Comparison of ENCODE assay signal across 8 mouse cellular contexts in genomic region chr10:79801837-79802236, GRCm38 (mm10). TPM values are rescaled to one million over a fixed set of nuclear protein-coding genes. Genes with fewer than 3 reads are reported as not detected.
DNase-seq lines count a peak whose midpoint lies in the region; ATAC-seq and TF ChIP-seq lines count a peak whose summit lies in the region.

No protein-coding gene starts in this region.

- H3K4me1 ChIP-seq in heart, embryonic 11.5 days (ENCODE audit: control insufficient read depth, insufficient read depth, low read length), result peaks cover 44% of the 10 kb centered on the region
- peaks cover 28% of the 10 kb centered on the region for H3K4me1 ChIP-seq in forebrain, embryonic 11.5 days (replicated peaks; ENCODE audit: control insufficient read depth, insufficient read depth, low read length)
- peaks cover 82% of the 10 kb centered on the region for H3K4me1 ChIP-seq in kidney, embryonic 16.5 days (ENCODE audit: insufficient read depth, low read length)
- H3K4me1 ChIP-seq in midbrain, postnatal 0 days (ENCODE audit: insufficient read depth, low read length), result peaks cover 24% of the 10 kb centered on the region

- peak overlapping the region; percentile 22 for H3K4me2 ChIP-seq in heart, embryonic 11.5 days
- H3K4me2 ChIP-seq in forebrain, embryonic 11.5 days (ENCODE audit: low read depth, low read length, severe bottlenecking), result no peak overlapping the region; the same call in 1 of the 2 replicates
- no peak overlapping the region for H3K4me2 ChIP-seq in kidney, embryonic 16.5 days (replicated peaks; ENCODE audit: low read depth, low read length)
- no peak overlapping the region for H3K4me2 ChIP-seq in midbrain, postnatal 0 days (ENCODE audit: low read depth, low read length, poor library complexity, severe bottlenecking)

- no peak for DNase-seq in heart, postnatal 25 days (ENCODE audit: low spot score)
- DNase-seq in forebrain, embryonic 11.5 days (ENCODE audit: low spot score), result no peak
- no peak for DNase-seq in midbrain, postnatal 0 days (ENCODE audit: low spot score)
- DNase-seq in thymus, postnatal 10 days (ENCODE audit: low spot score in 2 of 2), result no peak
- DNase-seq in right cerebral cortex, postnatal 14 days, result no peak
- DNase-seq in urinary bladder, postnatal 4 days (ENCODE audit: low spot score in 2 of 2), result no peak

- intact Hi-C loops in heart, postnatal 25 days (cut with DNase I), result no loop called here

- 28% methylated on average over 3 of the region's 3 CpGs for WGBS in heart, embryonic 11.5 days (ENCODE audit: insufficient replicate concordance)
- 26% methylated on average over 3 of the region's 3 CpGs for WGBS in forebrain, embryonic 11.5 days
- 25% methylated on average over 3 of the region's 3 CpGs for WGBS in kidney, embryonic 16.5 days
- WGBS in midbrain, postnatal 0 days, result 27% methylated on average over 3 of the region's 3 CpGs

- 0 out of 2 replicates have a peak overlapping the region, but pooled peaks have one; percentile 12 for H3K9ac ChIP-seq in heart, embryonic 11.5 days (ENCODE audit: low read depth, low read length)
- peak overlapping the region; percentile 21; the same call in 1 of the 2 replicates for H3K9ac ChIP-seq in forebrain, embryonic 11.5 days (ENCODE audit: low read length)
- peak overlapping the region; percentile 29; the same call in 1 of the 2 replicates for H3K9ac ChIP-seq in kidney, embryonic 16.5 days (replicated peaks; ENCODE audit: low read length)
- H3K9ac ChIP-seq in midbrain, postnatal 0 days (replicated peaks; ENCODE audit: low read length, poor library complexity, severe bottlenecking), result 0 out of 2 replicates have a peak overlapping the region, but pooled peaks have one; percentile 13

- H3K4me3 ChIP-seq in heart, embryonic 11.5 days (ENCODE audit: low read depth, low read length), result no peak overlapping the region
- H3K4me3 ChIP-seq in forebrain, embryonic 11.5 days (ENCODE audit: low read depth, low read length), result no peak overlapping the region
- H3K4me3 ChIP-seq in kidney, embryonic 16.5 days (ENCODE audit: low read length), result no peak overlapping the region
- H3K4me3 ChIP-seq in midbrain, postnatal 0 days (ENCODE audit: low read depth, low read length), result no peak overlapping the region

- no peaks in the 10 kb centered on the region for H3K27me3 ChIP-seq in heart, embryonic 11.5 days (ENCODE audit: control insufficient read depth, insufficient read depth, low read length)
- no peaks in the 10 kb centered on the region for H3K27me3 ChIP-seq in forebrain, embryonic 11.5 days (ENCODE audit: control insufficient read depth, insufficient read depth, low read length)
- H3K27me3 ChIP-seq in kidney, embryonic 16.5 days (ENCODE audit: insufficient read depth, low read length), result no peaks in the 10 kb centered on the region
- no peaks in the 10 kb centered on the region for H3K27me3 ChIP-seq in midbrain, postnatal 0 days (ENCODE audit: insufficient read depth, low read length)

- no peak for TF ChIP-seq CTCF in midbrain, postnatal 0 days (IDR thresholded peaks at IDR 0.05)

- no peak for ATAC-seq in heart, embryonic 11.5 days (replicated peaks; ENCODE audit: insufficient number of reproducible peaks, low FRiP score, low TSS enrichment)
- no peak for ATAC-seq in forebrain, embryonic 11.5 days (replicated peaks; ENCODE audit: low FRiP score)
- peak; percentile 9; the same call in 1 of the 2 replicates for ATAC-seq in kidney, embryonic 16.5 days (ENCODE audit: low FRiP score, low TSS enrichment)
- ATAC-seq in midbrain, postnatal 0 days (ENCODE audit: low FRiP score), result no peak

- H3K27ac ChIP-seq in heart, embryonic 11.5 days (ENCODE audit: low read depth, low read length), result peak overlapping the region; percentile 25
- peak overlapping the region; percentile 28 for H3K27ac ChIP-seq in forebrain, embryonic 11.5 days (ENCODE audit: low read depth, low read length)
- H3K27ac ChIP-seq in kidney, embryonic 16.5 days (ENCODE audit: low read length), result peak overlapping the region; percentile 80
- peak overlapping the region; percentile 75 for H3K27ac ChIP-seq in midbrain, postnatal 0 days (ENCODE audit: low read depth, low read length)

- H3K36me3 ChIP-seq in heart, embryonic 11.5 days (ENCODE audit: control insufficient read depth, insufficient read depth, low read length), result no peaks in the 10 kb centered on the region
- no peaks in the 10 kb centered on the region for H3K36me3 ChIP-seq in forebrain, embryonic 11.5 days (ENCODE audit: control insufficient read depth, insufficient read depth, low read length)
- H3K36me3 ChIP-seq in kidney, embryonic 16.5 days (ENCODE audit: insufficient read depth, low read length), result no peaks in the 10 kb centered on the region
- no peaks in the 10 kb centered on the region for H3K36me3 ChIP-seq in midbrain, postnatal 0 days (ENCODE audit: insufficient read depth, low read length)

- no peaks in the 10 kb centered on the region for H3K9me3 ChIP-seq in heart, embryonic 11.5 days (replicated peaks; ENCODE audit: control insufficient read depth, low read length)
- H3K9me3 ChIP-seq in forebrain, embryonic 11.5 days (ENCODE audit: control insufficient read depth, low read length), result no peaks in the 10 kb centered on the region
- no peaks in the 10 kb centered on the region for H3K9me3 ChIP-seq in kidney, embryonic 16.5 days (ENCODE audit: low read length)
- no peaks in the 10 kb centered on the region for H3K9me3 ChIP-seq in midbrain, postnatal 0 days (ENCODE audit: low read length)

RNA-seq across cellular contexts. Expression of gene Palm, which starts 8.5 kb away (rescaled TPM):
- polyA plus RNA-seq in heart, embryonic 11.5 days (2014; fragmentation: Nextera tagmentation; extraction: Ambion mirVana), result 66.6 and 70.1 TPM in 2 replicates
- 10 to 100 TPM; 70.3 to 77.3 TPM for total RNA-seq in heart, postnatal 25 days (2021)
- polyA plus RNA-seq in forebrain, embryonic 11.5 days (2014; fragmentation: Nextera tagmentation; extraction: Ambion mirVana), result 140 and 157 TPM in 2 replicates
- 190 and 194 TPM in 2 replicates for polyA plus RNA-seq in kidney, embryonic 16.5 days (2015; fragmentation: Nextera tagmentation; extraction: Ambion mirVana)
- total RNA-seq in midbrain, postnatal 0 days (2014; rRNA removed), result 161 and 165 TPM in 2 replicates
- polyA plus RNA-seq in midbrain, postnatal 0 days (2015; fragmentation: Nextera tagmentation; extraction: Ambion mirVana), result 302 and 308 TPM in 2 replicates

RNA-seq across cellular contexts. Expression of gene Prss57, which starts 11.1 kb away (rescaled TPM):
- polyA plus RNA-seq in heart, embryonic 11.5 days (2014; fragmentation: Nextera tagmentation; extraction: Ambion mirVana), result not detected in 2 replicates
- not detected for total RNA-seq in heart, postnatal 25 days (2021)
- polyA plus RNA-seq in forebrain, embryonic 11.5 days (2014; fragmentation: Nextera tagmentation; extraction: Ambion mirVana), result not detected in 2 replicates
- polyA plus RNA-seq in kidney, embryonic 16.5 days (2015; fragmentation: Nextera tagmentation; extraction: Ambion mirVana), result not detected in 2 replicates
- total RNA-seq in midbrain, postnatal 0 days (2014; rRNA removed), result 1.1 TPM in 1 of 2 replicates, not detected in the other
- polyA plus RNA-seq in midbrain, postnatal 0 days (2015; fragmentation: Nextera tagmentation; extraction: Ambion mirVana), result 0.09 and 0.25 TPM in 2 replicates

RNA-seq across cellular contexts. Expression of gene Misp, which starts 19.0 kb away (rescaled TPM):
- 0.63 and 0.89 TPM in 2 replicates for polyA plus RNA-seq in heart, embryonic 11.5 days (2014; fragmentation: Nextera tagmentation; extraction: Ambion mirVana)
- under 1 TPM; 0.59 to 0.70 TPM for total RNA-seq in heart, postnatal 25 days (2021)
- 0.39 and 0.99 TPM in 2 replicates for polyA plus RNA-seq in forebrain, embryonic 11.5 days (2014; fragmentation: Nextera tagmentation; extraction: Ambion mirVana)
- polyA plus RNA-seq in kidney, embryonic 16.5 days (2015; fragmentation: Nextera tagmentation; extraction: Ambion mirVana), result 18.2 and 18.5 TPM in 2 replicates
- 0.24 TPM in 1 of 2 replicates, not detected in the other for total RNA-seq in midbrain, postnatal 0 days (2014; rRNA removed)
- polyA plus RNA-seq in midbrain, postnatal 0 days (2015; fragmentation: Nextera tagmentation; extraction: Ambion mirVana), result 0.18 and 0.27 TPM in 2 replicates

RNA-seq across cellular contexts. Expression of gene Fstl3, which starts 24.8 kb away (rescaled TPM):
- polyA plus RNA-seq in heart, embryonic 11.5 days (2014; fragmentation: Nextera tagmentation; extraction: Ambion mirVana), result 11.4 TPM in 2 replicates
- total RNA-seq in heart, postnatal 25 days (2021), result 1 to 10 TPM; 2.9 to 4.2 TPM
- 0.41 and 1.0 TPM in 2 replicates for polyA plus RNA-seq in forebrain, embryonic 11.5 days (2014; fragmentation: Nextera tagmentation; extraction: Ambion mirVana)
- 23.9 and 26.4 TPM in 2 replicates for polyA plus RNA-seq in kidney, embryonic 16.5 days (2015; fragmentation: Nextera tagmentation; extraction: Ambion mirVana)
- 3.3 and 3.4 TPM in 2 replicates for total RNA-seq in midbrain, postnatal 0 days (2014; rRNA removed)
- 3.0 and 3.9 TPM in 2 replicates for polyA plus RNA-seq in midbrain, postnatal 0 days (2015; fragmentation: Nextera tagmentation; extraction: Ambion mirVana)

RNA-seq across cellular contexts. Expression of gene Rnf126, which starts 35.1 kb away (rescaled TPM):
- polyA plus RNA-seq in heart, embryonic 11.5 days (2014; fragmentation: Nextera tagmentation; extraction: Ambion mirVana), result 63.1 and 69.0 TPM in 2 replicates
- total RNA-seq in heart, postnatal 25 days (2021), result 10 to 100 TPM; 21.2 to 22.8 TPM
- 118 TPM in 2 replicates for polyA plus RNA-seq in forebrain, embryonic 11.5 days (2014; fragmentation: Nextera tagmentation; extraction: Ambion mirVana)
- polyA plus RNA-seq in kidney, embryonic 16.5 days (2015; fragmentation: Nextera tagmentation; extraction: Ambion mirVana), result 66.4 and 77.0 TPM in 2 replicates
- total RNA-seq in midbrain, postnatal 0 days (2014; rRNA removed), result 79.6 and 107 TPM in 2 replicates
- polyA plus RNA-seq in midbrain, postnatal 0 days (2015; fragmentation: Nextera tagmentation; extraction: Ambion mirVana), result 121 and 134 TPM in 2 replicates

Comparison
In these comparisons a context has a peak if more than half of its experiments do, and no peak if none do; other contexts are left out.
1. H3K27ac ChIP-seq: peak in every context shown above with its lines; median percentile 80 in kidney, embryonic 16.5 days; 75 in midbrain, postnatal 0 days; 28 in forebrain, embryonic 11.5 days; 25 in heart, embryonic 11.5 days.